Mouse (Mus musculus) brain, embryonic 14.5 days (tissue): ENCODE data around the gene Tgm5.

Experiments used
- CTCF ChIP-seq: fragments of 200-500 bp; IDR thresholded peaks from 2 replicates; pipeline ENCODE4 v1.5.1; 2012; ENCODE audit warnings: inconsistent platforms, mild to moderate bottlenecking, moderate library complexity, borderline replicate concordance; ENCODE audit not compliant: insufficient read depth, insufficient read length; ENCODE audit errors: extremely low read depth
- POLR2A ChIP-seq: fragments of 200-500 bp; IDR thresholded peaks from 2 replicates; pipeline ENCODE4 v1.6.1; 2012; ENCODE audit warnings: mild to moderate bottlenecking, inconsistent platforms, borderline replicate concordance; ENCODE audit not compliant: poor library complexity, insufficient read depth, insufficient read length, severe bottlenecking; ENCODE audit errors: extremely low read depth

DNA sequence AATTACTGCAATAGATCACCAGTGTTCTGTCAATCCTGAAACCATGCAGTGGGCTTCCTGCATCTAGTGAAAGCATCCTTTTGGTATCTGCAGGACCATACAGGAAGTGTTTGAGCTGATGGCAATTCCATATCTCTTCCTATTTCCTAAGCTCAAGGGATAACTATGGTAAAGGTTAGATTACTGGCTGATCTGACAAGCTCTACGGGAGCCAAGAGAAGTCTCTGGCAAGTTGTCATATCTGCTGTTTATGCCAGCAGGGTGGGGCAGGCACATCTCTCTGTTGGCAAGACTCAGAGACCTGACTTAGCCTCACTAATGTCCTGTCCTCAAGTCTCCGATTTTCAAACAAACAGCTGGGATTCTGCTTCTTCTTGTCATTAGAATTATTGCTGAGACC is 31.6 kb downstream of the Tgm5 start:
- TF ChIP-seq CTCF = no peak
- no peak for TF ChIP-seq POLR2A
